Mouse (Mus musculus) small intestine, adult 2 months (tissue): ENCODE data around the gene Ckb. TPM values are rescaled to one million over a fixed set of nuclear protein-coding genes. Genes with fewer than 3 reads are reported as not detected.
A peak's percentile ranks its signal among the peaks of the same experiment; 100 is the strongest.

Experiments used
- H3K27ac ChIP-seq: fragments of 200-500 bp; 2 replicates; pipeline ENCODE4 v1.5.1; 2012; ENCODE audit warnings: low read depth, low read length, control low read depth, inconsistent platforms; ENCODE audit not compliant: insufficient read depth
- H3K27me3 ChIP-seq: fragments of 200-500 bp; 2 replicates; pipeline ENCODE4 v1.6.1; 2012; ENCODE audit warnings: mild to moderate bottlenecking, moderate library complexity, low read length, inconsistent platforms; ENCODE audit not compliant: control insufficient read depth, insufficient read depth
- H3K36me3 ChIP-seq: fragments of 200-500 bp; 2 replicates; pipeline ENCODE4 v1.6.1; 2012; ENCODE audit warnings: mild to moderate bottlenecking, low read length, control low read depth, inconsistent platforms; ENCODE audit not compliant: control insufficient read depth, insufficient read depth
- H3K4me1 ChIP-seq: fragments of 200-500 bp; 2 replicates; pipeline ENCODE4 v1.6.1; 2012; ENCODE audit warnings: low read length, inconsistent platforms, mixed read lengths; ENCODE audit not compliant: control insufficient read depth, insufficient read depth, insufficient read length
- H3K4me3 ChIP-seq: fragments of 200-500 bp; 2 replicates; pipeline ENCODE4 v1.5.1; 2012; ENCODE audit warnings: low read depth, mild to moderate bottlenecking, control low read depth, inconsistent platforms, low read length, moderate library complexity
- CTCF ChIP-seq: fragments of 200-500 bp; IDR thresholded peaks from 2 replicates; pipeline ENCODE4 v1.5.1; 2012; ENCODE audit warnings: low read depth, mild to moderate bottlenecking, control low read depth, inconsistent platforms, low read length, moderate library complexity, mixed read lengths; ENCODE audit not compliant: insufficient replicate concordance, insufficient read length; ENCODE audit errors: extremely low read depth
- POLR2A ChIP-seq: fragments of 200-500 bp; IDR thresholded peaks from 2 replicates; pipeline ENCODE4 v1.6.1; 2012; ENCODE audit warnings: low read depth, mild to moderate bottlenecking, control low read depth, inconsistent platforms, low read length, moderate library complexity
- WGBS: fragments of 180-500 bp; shearing (Covaris S2); methylation state at CpG from one replicate; pipeline ENCODE4 v1.1.7; 2018; 5-methylcytosine and 5-hydroxymethylcytosine counted together
- polyA plus RNA-seq: library from polyadenylated mRNA; depleted of rRNA; stranded (reverse); fragments of >200 nt; gene quantifications from 2 replicates; pipeline ENCODE4 v1.2.3, GENCODE M21; 2012

Gene Ckb
- polyA plus RNA-seq, 1 experiment: 599 TPM

DNA sequence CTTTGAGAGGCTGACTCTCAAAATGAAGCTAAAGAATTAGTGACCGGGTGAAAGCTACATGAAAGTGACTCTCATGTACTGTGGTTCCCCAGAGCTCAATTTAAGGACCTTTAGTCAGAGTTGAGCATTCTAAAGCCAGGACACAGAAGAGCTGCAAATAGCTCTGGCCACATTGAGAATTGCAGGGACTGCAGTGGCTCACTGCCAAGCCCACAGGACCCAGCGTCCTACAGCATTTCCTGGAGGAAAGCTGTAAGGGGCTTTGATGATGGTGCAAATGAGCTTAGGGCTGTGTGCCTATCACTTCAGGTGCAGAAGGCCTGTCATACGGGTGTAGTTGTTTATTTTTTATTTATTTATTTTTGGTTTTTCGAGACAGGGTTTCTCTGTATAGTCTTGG lies 36.0 kb upstream of the Ckb start:
- Histone ChIP-seq H3K36me3 (peaks cover 21% of the 10 kb centered on the region), H3K4me1 (peaks cover 6% of the 10 kb centered on the region), H3K27me3 (no peaks in the 10 kb centered on the region), H3K27ac (no peak overlapping the region), H3K4me3 (no peak overlapping the region)
- TF ChIP-seq POLR2A (no peak), CTCF (no peak)
- WGBS: 66% methylated on average over 4 of the region's 4 CpGs

DNA sequence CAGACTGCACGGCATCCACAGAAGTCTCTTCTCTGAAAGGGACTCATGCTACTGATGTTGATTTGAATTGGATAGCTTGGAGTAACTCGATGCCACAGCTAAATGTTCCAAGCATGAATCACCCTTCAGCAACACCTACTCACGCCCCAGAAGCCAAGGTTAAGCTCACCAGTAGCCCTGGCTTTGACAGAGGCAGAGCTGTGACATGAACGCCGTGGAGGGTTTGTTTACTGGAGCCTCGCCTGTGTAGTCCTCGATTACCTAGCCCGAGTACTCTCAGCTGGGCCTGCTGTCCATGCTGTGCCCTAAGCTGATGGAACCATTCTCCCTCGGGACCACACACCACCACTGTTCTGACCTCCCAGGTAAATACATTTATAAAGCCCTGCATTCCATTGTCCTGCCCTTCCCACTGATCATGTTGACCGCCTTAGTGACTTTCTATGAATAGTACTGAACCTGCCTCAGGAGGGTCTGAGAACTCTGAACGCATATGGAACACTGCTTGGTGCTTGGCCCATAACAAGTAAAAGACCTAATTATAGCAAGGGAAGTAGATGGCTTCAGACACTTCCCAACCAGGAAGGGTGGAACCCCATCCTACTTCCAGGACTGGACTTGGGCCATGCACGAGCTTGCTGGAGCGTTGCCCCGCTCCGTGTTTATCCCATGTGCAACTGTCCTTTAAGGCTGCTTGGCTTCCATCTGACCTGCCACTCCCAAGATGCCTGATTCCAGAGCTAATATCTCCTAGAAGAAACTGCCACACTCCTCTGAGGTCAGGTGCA lies 33.2 kb upstream of the Ckb start:
- Histone ChIP-seq H3K27ac (peak overlapping the region; percentile 23), H3K4me3 (no peak overlapping the region), H3K27me3 (no peaks in the 10 kb centered on the region), H3K4me1 (no peaks in the 10 kb centered on the region; the same call in 1 of the 2 replicates), H3K36me3 (peaks cover 15% of the 10 kb centered on the region)
- TF ChIP-seq POLR2A (no peak), CTCF (no peak)
- 31% methylated on average over 15 of the region's 15 CpGs for WGBS

DNA sequence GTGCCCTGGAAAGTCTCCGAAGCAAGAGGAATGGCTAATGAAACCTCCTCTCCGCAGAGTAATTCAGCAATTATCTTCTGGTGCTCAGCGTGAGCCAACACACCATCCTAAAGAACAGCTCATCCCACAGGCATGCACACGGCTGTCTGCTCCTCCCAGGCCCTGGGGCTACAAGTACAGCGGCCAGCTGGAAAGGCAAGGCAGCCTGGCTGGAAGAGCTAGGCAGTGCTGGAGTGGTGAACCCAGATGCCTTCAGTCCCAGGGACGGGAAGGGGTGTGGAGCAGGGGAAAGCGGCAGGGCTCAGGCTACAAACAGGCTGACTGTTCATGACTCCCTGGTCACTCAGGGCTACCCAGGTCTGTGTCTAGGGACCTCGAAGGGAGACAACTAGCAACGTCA lies 32.5 kb upstream of the Ckb start:
- TF ChIP-seq CTCF: no peak
- TF ChIP-seq POLR2A: no peak
- peak overlapping the region; percentile 23 for H3K27ac ChIP-seq
- no peak overlapping the region for H3K4me3 ChIP-seq
- H3K4me1 ChIP-seq: no peaks in the 10 kb centered on the region; the same call in 1 of the 2 replicates
- peaks cover 9% of the 10 kb centered on the region; the same call in 1 of the 2 replicates for H3K36me3 ChIP-seq
- no peaks in the 10 kb centered on the region for H3K27me3 ChIP-seq
- WGBS: 50% methylated on average over 9 of the region's 9 CpGs

DNA sequence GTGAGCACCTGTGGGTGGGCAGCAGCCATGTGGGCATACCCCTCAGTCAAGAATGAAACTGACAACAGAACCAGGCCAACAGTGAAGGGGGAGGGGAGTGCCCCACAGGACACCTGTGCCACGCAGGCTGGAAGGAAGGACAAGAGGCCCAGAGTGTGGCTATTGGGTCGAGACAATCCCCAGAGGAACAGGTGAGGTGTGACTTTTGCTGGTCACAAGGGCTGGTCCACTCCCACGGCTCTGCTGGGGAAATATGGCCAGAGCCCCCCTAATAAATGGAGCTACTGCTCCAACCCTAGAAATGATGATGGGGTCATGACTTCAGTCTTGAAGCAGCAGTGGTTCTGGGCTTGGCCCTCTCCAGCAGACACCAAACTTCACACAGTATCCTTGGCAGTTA lies 31.2 kb upstream of the Ckb start:
- Histone ChIP-seq H3K4me1 (no peaks in the 10 kb centered on the region; the same call in 1 of the 2 replicates), H3K27ac (no peak overlapping the region), H3K27me3 (no peaks in the 10 kb centered on the region), H3K36me3 (peaks cover 4% of the 10 kb centered on the region; the same call in 1 of the 2 replicates), H3K4me3 (no peak overlapping the region)
- no peak for TF ChIP-seq POLR2A
- TF ChIP-seq CTCF: no peak
- WGBS: 66% methylated on average over 3 of the region's 3 CpGs

DNA sequence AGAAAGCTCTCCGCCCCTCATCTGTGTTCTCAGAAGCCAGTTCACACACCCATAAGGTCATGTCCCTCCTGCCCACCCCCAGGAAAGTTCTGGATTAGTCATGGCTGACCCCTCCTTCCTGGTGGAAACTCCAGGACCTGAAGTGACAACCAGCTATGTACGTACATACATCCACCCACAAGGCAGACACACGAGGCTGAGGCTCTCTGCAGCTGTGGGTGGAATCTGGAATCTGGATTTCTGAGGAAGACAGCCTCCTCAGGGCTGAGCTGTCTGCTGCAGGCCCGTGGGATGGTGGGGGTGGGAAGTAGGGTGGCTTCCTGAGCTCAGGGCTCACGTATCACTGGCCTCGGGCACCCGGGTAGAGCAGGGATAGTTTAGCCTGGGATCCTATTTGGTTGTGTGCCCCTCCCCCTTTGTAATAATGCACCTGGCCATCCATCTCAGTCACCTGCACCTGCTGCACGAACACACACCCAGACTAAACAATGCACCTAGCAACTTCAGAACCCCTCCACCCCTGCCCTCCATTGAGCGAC lies 28.9 kb upstream of the Ckb start:
- H3K36me3 ChIP-seq: no peaks in the 10 kb centered on the region
- no peak for TF ChIP-seq CTCF
- no peak for TF ChIP-seq POLR2A
- H3K27me3 ChIP-seq: no peaks in the 10 kb centered on the region
- H3K4me1 ChIP-seq: peaks cover 2% of the 10 kb centered on the region
- H3K27ac ChIP-seq: no peak overlapping the region
- no peak overlapping the region for H3K4me3 ChIP-seq
- WGBS: 43% methylated on average over 9 of the region's 9 CpGs

DNA sequence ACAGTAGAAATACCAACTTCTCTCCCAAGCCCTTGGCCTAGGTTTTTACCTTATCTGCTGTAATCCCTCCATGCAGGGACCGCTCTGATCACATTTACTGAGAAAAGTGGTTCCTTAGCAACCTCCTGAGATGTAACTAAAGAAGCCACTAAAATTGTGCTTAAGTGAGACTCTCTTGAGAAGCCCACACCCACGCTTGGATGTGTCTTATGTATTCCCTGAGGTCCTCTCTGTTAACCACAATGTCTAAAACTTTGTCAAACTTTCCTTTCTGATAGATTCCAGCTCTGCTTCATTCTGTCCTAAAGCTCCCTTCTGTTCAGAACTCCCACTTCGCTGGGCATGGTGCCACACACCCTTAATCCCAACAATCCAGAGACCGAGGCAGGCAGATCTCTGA lies 27.4 kb upstream of the Ckb start:
- 85% methylated on average over 4 of the region's 4 CpGs for WGBS
- no peaks in the 10 kb centered on the region for H3K27me3 ChIP-seq
- H3K4me3 ChIP-seq: no peak overlapping the region
- TF ChIP-seq POLR2A (no peak), CTCF (no peak)
- no peaks in the 10 kb centered on the region for H3K36me3 ChIP-seq
- no peak overlapping the region for H3K27ac ChIP-seq
- peaks cover 3% of the 10 kb centered on the region for H3K4me1 ChIP-seq

DNA sequence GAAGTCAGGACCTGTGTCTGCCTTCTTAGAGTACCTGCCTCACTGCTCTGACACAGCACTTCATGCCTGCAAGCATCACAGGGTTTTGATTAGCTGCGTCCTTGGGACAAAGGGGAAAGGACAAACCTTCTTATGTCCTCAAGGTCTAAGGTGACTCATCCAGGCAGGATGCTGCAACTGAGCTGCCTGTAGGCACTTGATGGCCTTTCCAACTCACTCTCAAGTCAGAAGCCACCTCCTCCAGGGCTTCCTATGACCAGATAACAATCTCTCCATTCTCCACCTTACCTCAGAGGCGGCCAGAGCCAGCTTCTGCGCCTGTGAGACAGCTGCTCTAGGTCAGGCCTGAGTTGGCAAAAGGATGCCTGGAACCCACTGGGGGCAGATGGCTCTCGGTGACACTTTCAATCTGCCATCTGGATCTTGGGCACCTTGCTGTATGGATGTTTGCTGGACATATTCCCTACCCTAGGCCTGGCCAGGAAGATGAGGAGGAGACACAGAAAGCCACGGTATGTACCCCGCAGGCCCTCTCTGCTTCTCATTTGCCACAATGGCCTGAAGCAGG lies 26.3 kb upstream of the Ckb start:
- Histone ChIP-seq H3K4me3 (no peak overlapping the region), H3K27me3 (no peaks in the 10 kb centered on the region), H3K36me3 (no peaks in the 10 kb centered on the region), H3K27ac (peak overlapping the region; percentile 66), H3K4me1 (peaks cover 3% of the 10 kb centered on the region)
- 87% methylated on average over 6 of the region's 6 CpGs for WGBS
- TF ChIP-seq CTCF: no peak
- TF ChIP-seq POLR2A: no peak
